Mouse (Mus musculus): Measurements from ENCODE around the gene Ccrl2.

Gene Ccrl2

GRCm38 (mm10) chr9:111058943-111059556, 1.7 kb upstream of the Ccrl2 start:
- DNase-seq (ENCODE audit: low spot score in 2 of 2), result no peak

- DNase-seq (ENCODE audit: low spot score in 2 of 2), result peak in 1 of 2 experiments; percentile 30
These were observed 438 bp upstream of the Ccrl2 start for GRCm38 (mm10) chr9:111057544-111058370.

GRCm38 (mm10) chr9:111056519-111056797, 861 bp downstream of the Ccrl2 start:
- DNase-seq (ENCODE audit: low spot score in 2 of 2), result no peak

GRCm38 (mm10) chr9:111055800-111056518, 1.4 kb downstream of the Ccrl2 start:
- peak; percentile 45 to 51 for DNase-seq (ENCODE audit: low spot score in 2 of 2)

GRCm38 (mm10) chr9:111054923-111055322, 2.4 kb downstream of the Ccrl2 start:
- no peak for DNase-seq (ENCODE audit: low spot score in 2 of 2)

GRCm38 (mm10) chr9:111048452-111048851, 8.9 kb downstream of the Ccrl2 start:
- no peak for DNase-seq (ENCODE audit: low spot score in 2 of 2)

- DNase-seq (ENCODE audit: low spot score in 2 of 2), result no peak
These were observed 10.1 kb downstream of the Ccrl2 start for GRCm38 (mm10) chr9:111047266-111047665.

- no peak for DNase-seq (ENCODE audit: low spot score in 2 of 2)
These were observed 11.1 kb downstream of the Ccrl2 start for GRCm38 (mm10) chr9:111046222-111046621.

GRCm38 (mm10) chr9:111042266-111042665, 15.1 kb downstream of the Ccrl2 start:
- DNase-seq (ENCODE audit: low spot score in 2 of 2), result no peak

GRCm38 (mm10) chr9:111039966-111040365, 17.4 kb downstream of the Ccrl2 start:
- peak in 1 of 2 experiments; percentile 28 for DNase-seq (ENCODE audit: low spot score in 2 of 2)

- no peak for DNase-seq (ENCODE audit: low spot score in 2 of 2)
These were observed 23.6 kb downstream of the Ccrl2 start for GRCm38 (mm10) chr9:111033717-111034116.

GRCm38 (mm10) chr9:111026791-111027190, 30.5 kb downstream of the Ccrl2 start:
- DNase-seq (ENCODE audit: low spot score in 2 of 2), result no peak

- peak in 1 of 2 experiments; percentile 35 for DNase-seq (ENCODE audit: low spot score in 2 of 2)
These were observed 38.3 kb downstream of the Ccrl2 start, which contains the start of gene Ltf for GRCm38 (mm10) chr9:111019022-111019421. Gene Ltf, plus strand, starts transcription at chr9:111019271.

GRCm38 (mm10) chr9:111015658-111016057, 41.7 kb downstream of the Ccrl2 start:
- DNase-seq (ENCODE audit: low spot score in 2 of 2), result peak in 1 of 2 experiments; percentile 35

- no peak for DNase-seq (ENCODE audit: low spot score in 2 of 2)
These were observed 45.3 kb downstream of the Ccrl2 start for GRCm38 (mm10) chr9:111012041-111012440.

GRCm38 (mm10) chr9:111011550-111011949, 45.8 kb downstream of the Ccrl2 start:
- DNase-seq (ENCODE audit: low spot score in 2 of 2), result no peak

- DNase-seq (ENCODE audit: low spot score in 2 of 2), result no peak
These were observed 47.6 kb downstream of the Ccrl2 start for GRCm38 (mm10) chr9:111009763-111010162.

GRCm38 (mm10) chr9:111006544-111006943, 50.8 kb downstream of the Ccrl2 start:
- no peak for DNase-seq (ENCODE audit: low spot score in 2 of 2)
